Mouse (Mus musculus) embryo, embryonic 10.5 days (tissue): ENCODE data around the gene Asb15.

Source experiments
- DNase-seq: peaks from one replicate; pipeline ENCODE4 v3.0.0-alpha.2; 2015; ENCODE audit warnings: low spot score

Asb15 gene

GRCm38 (mm10) chr6:24608129-24608528, 80.2 kb downstream of the Asb15 start:
- DNase-seq: no peak

GRCm38 (mm10) chr6:24608682-24609081, 80.7 kb downstream of the Asb15 start:
- DNase-seq: no peak

DNA sequence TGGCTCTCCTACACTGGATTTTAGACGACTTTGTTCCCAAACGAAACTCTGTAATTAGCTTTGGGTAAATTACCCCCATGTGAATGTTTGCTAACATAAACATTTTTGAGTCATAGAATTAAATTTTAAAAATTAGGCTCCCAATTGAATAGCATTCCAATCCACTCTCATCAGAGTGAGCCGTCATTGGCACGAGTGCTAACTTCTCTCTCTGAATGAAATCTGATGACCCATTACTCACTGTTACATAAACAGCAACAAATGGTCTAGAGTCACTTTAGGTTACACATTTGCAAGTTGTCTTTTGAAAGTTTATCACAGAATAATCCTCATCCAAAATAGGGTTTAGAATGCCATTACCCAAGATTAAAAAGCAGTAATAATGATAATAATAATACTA, 81.6 kb downstream of the Asb15 start:
- no peak for DNase-seq

DNA sequence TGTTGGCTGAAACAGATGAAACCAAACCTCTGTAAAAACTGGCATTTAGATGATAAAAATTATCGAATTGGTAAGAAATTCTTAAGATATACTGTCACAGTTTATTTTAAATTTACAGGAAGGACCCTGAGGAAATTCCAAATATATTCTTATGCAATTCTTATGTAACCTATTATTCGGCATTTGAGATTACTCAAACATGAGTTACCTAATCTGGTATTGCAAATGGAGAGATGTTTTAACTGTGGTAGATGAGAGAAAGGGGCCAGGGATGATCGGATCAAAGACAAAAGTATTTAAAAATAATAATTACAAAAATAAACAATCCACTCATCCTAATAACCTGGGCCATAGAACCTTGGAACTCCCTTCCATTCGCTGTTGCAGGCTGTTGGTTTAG, 82.4 kb downstream of the Asb15 start:
- no peak for DNase-seq

DNA sequence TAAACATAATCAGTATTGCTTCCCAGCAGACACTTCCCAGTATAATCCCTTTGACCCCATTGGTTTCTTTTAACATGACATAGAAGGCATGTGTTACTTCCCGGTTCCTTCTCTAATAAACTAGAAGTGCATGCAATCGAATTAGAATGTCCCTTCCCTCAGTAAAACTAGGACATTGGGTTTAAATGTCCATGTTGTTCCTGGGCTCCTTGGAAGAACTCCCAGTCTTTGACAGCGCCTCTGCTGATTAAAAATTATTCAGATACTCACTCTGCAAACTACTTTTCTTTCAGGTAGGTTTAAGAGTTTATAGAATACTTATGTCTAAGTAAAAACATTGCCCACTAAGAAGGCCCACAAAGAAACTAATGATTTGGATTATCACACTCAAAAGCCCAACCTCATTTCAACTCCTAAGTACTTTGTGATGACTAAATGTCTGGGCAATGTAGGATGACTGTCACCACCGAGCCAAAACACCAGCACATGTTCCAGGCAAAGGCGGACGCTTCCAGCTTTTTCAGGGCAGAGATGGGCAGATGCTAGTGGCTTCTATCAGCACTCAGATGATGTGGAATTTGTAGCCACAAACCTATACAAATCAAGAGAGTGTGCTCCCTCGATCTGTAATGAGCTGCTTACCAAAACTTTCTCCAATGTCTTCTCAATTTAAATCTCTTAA, 84.3 kb downstream of the Asb15 start:
- no peak for DNase-seq

- no peak for DNase-seq
Observed at GRCm38 (mm10) chr6:24613346-24613745, 85.4 kb downstream of the Asb15 start.

GRCm38 (mm10) chr6:24613918-24614317, 86.0 kb downstream of the Asb15 start:
- DNase-seq: no peak

- no peak for DNase-seq
Observed at GRCm38 (mm10) chr6:24616746-24617145, 88.8 kb downstream of the Asb15 start.

DNA sequence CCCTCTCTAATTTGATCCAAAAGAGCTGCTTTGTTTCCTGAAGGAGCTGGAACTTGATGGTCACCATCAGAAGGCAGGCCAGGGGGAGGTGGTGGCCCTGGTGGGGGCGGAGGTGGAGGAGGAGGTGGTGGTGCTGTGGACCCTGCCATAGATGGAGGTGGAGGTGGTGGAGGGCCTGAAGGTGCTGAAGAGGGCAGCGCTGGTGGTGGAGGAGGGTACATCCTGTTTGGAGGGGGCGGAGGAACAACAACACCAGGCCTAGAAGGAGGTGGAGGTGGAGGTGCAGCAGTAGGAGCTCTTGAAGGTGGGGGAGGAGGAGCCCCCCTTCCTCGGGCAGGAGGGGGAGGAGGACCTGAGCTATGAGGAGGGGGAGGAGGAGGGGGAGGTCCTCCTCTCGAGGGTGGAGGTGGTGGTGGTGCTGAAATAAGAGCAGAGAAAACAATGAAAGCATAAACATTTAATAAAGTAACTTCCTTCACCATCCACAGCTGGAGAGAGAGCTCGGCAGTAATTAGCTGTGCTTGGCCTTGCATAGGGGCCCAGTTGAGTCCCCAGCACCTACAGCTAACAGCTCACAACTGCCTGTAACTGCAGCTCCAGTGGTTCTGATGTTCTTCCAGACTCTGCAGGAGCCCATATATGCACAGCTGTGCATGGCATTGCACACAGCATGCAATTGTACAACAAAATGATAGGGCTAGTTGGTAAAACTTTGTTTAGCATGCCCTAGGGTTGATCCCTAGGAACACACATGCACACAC, 91.5 kb downstream of the Asb15 start:
- DNase-seq: no peak

GRCm38 (mm10) chr6:24620936-24621335, 93.0 kb downstream of the Asb15 start:
- DNase-seq: no peak

DNA sequence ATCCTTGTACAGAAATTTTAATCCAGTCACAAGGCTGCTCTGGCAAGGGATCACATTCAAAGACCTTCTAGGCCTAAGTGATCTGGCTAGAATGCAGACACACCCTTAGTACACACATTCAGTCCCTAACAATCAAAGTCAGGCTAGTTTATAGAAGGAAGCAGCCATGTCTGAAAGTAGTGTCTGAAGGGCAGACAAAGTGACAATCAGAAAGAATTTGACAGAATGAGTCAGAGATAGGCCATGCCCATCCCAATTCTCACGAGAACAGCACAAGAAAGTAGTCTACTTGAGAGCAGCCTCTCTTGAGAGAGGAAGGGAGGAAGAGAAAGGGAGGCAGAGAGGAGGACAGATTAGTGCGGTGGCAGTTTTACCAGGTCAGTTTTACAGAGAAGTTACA, 94.2 kb downstream of the Asb15 start:
- DNase-seq: no peak
